Mouse (Mus musculus): Measurements from ENCODE around the gene Crat. TPM values are rescaled to one million over a fixed set of nuclear protein-coding genes. Genes with fewer than 3 reads are reported as not detected.

The Crat gene
- polyA plus RNA-seq, 1 experiment from 2014 or later: 64.3 TPM

- Histone ChIP-seq H3K27me3 (ENCODE audit: insufficient read depth, low read length) (no peaks in the 10 kb centered on the region), H3K27ac (ENCODE audit: low read depth) (0 out of 2 replicates have a peak overlapping the region, but pooled peaks have one; percentile 44), H3K9ac (replicated peaks) (peak overlapping the region; percentile 63), H3K4me3 (ENCODE audit: low read depth, low read length) (peak overlapping the region; percentile 72), H3K9me3 (ENCODE audit: low read length) (no peaks in the 10 kb centered on the region), H3K4me1 (ENCODE audit: insufficient read depth) (peaks cover 16% of the 10 kb centered on the region), H3K4me2 (ENCODE audit: low read depth, low read length) (peak overlapping the region; percentile 99), H3K36me3 (replicated peaks; ENCODE audit: insufficient read depth, low read length) (peaks cover 26% of the 10 kb centered on the region)
- ATAC-seq (no peak), DNase-seq (no peak)
- 71% methylated on average over 2 of the region's 2 CpGs for WGBS (ENCODE audit: insufficient replicate concordance)
- TF ChIP-seq CTCF (IDR thresholded peaks at IDR 0.05; ENCODE audit: low read depth) (no peak), EP300 (IDR thresholded peaks at IDR 0.05; ENCODE audit: low read depth) (no peak)
These were observed 50.1 kb downstream of the Crat start for GRCm38 (mm10) chr2:30365281-30366069.

- H3K4me2 ChIP-seq (ENCODE audit: low read depth, low read length): peak within 1 kb of the TSS; percentile 99
- H3K9me3 ChIP-seq (ENCODE audit: low read length): no peaks in the 10 kb centered on the region
- peak; percentile 98 for ATAC-seq
- peaks cover 16% of the 10 kb centered on the region for H3K4me1 ChIP-seq (ENCODE audit: insufficient read depth)
- H3K27me3 ChIP-seq (ENCODE audit: insufficient read depth, low read length): no peaks in the 10 kb centered on the region
- peaks cover 12% of the 10 kb centered on the region for H3K36me3 ChIP-seq (replicated peaks; ENCODE audit: insufficient read depth, low read length)
- TF ChIP-seq EP300 (IDR thresholded peaks at IDR 0.05; ENCODE audit: low read depth) (no peak), CTCF (IDR thresholded peaks at IDR 0.05; ENCODE audit: low read depth) (no peak)
- H3K9ac ChIP-seq (replicated peaks): peak within 1 kb of the TSS; percentile 63
- peak within 1 kb of the TSS; percentile 72 for H3K4me3 ChIP-seq (ENCODE audit: low read depth, low read length)
- H3K27ac ChIP-seq (ENCODE audit: low read depth): peak within 1 kb of the TSS; percentile 44; the same call in 1 of the 2 replicates
- WGBS (ENCODE audit: insufficient replicate concordance): under 1% methylated on average over 54 of the region's 54 CpGs
- peak; percentile 99 for DNase-seq
These were observed 51.6 kb downstream of the Crat start, which contains the start of gene Miga2 for GRCm38 (mm10) chr2:30363773-30364650. Miga2 (plus strand) TSS chr2:30364233.

- DNase-seq (no peak), ATAC-seq (no peak)
- Histone ChIP-seq H3K4me3 (ENCODE audit: low read depth, low read length) (no peak overlapping the region), H3K4me1 (ENCODE audit: insufficient read depth) (peaks cover 26% of the 10 kb centered on the region), H3K27ac (ENCODE audit: low read depth) (no peak overlapping the region), H3K4me2 (ENCODE audit: low read depth, low read length) (no peak overlapping the region), H3K9ac (replicated peaks) (no peak overlapping the region), H3K36me3 (replicated peaks; ENCODE audit: insufficient read depth, low read length) (peaks cover under 1% of the 10 kb centered on the region; the same call in 1 of the 2 replicates), H3K27me3 (ENCODE audit: insufficient read depth, low read length) (no peaks in the 10 kb centered on the region), H3K9me3 (ENCODE audit: low read length) (no peaks in the 10 kb centered on the region)
- TF ChIP-seq EP300 (IDR thresholded peaks at IDR 0.05; ENCODE audit: low read depth) (no peak), CTCF (IDR thresholded peaks at IDR 0.05; ENCODE audit: low read depth) (peak; percentile 54)
- 74% methylated on average over 5 of the region's 5 CpGs for WGBS (ENCODE audit: insufficient replicate concordance)
These were observed 52.7 kb downstream of the Crat start for GRCm38 (mm10) chr2:30362865-30363264.

GRCm38 (mm10) chr2:30360626-30361025 lies 55.0 kb downstream of the Crat start:
- WGBS (ENCODE audit: insufficient replicate concordance): 84% methylated on average over 10 of the region's 10 CpGs
- no peak overlapping the region for H3K4me3 ChIP-seq (ENCODE audit: low read depth, low read length)
- peaks cover 26% of the 10 kb centered on the region for H3K4me1 ChIP-seq (ENCODE audit: insufficient read depth)
- TF ChIP-seq CTCF (IDR thresholded peaks at IDR 0.05; ENCODE audit: low read depth) (no peak), EP300 (IDR thresholded peaks at IDR 0.05; ENCODE audit: low read depth) (no peak)
- H3K27me3 ChIP-seq (ENCODE audit: insufficient read depth, low read length): no peaks in the 10 kb centered on the region
- ATAC-seq: no peak
- no peaks in the 10 kb centered on the region for H3K36me3 ChIP-seq (replicated peaks; ENCODE audit: insufficient read depth, low read length)
- H3K9ac ChIP-seq (replicated peaks): no peak overlapping the region
- no peaks in the 10 kb centered on the region for H3K9me3 ChIP-seq (ENCODE audit: low read length)
- no peak for DNase-seq
- H3K27ac ChIP-seq (ENCODE audit: low read depth): no peak overlapping the region
- H3K4me2 ChIP-seq (ENCODE audit: low read depth, low read length): no peak overlapping the region

- H3K9me3 ChIP-seq (ENCODE audit: low read length): no peaks in the 10 kb centered on the region
These were observed 56.8 kb downstream of the Crat start, which contains the start of gene Sh3glb2 for GRCm38 (mm10) chr2:30358533-30359531. Sh3glb2 (minus strand) TSS chr2:30359337.

More at GRCm38 (mm10) chr2:30358533-30359531, 56.8 kb downstream of the Crat start, which contains the start of gene Sh3glb2:
- Histone ChIP-seq H3K4me3 (ENCODE audit: low read depth, low read length) (peak within 1 kb of the TSS; percentile 79), H3K9ac (replicated peaks) (peak within 1 kb of the TSS; percentile 75), H3K27me3 (ENCODE audit: insufficient read depth, low read length) (no peaks in the 10 kb centered on the region), H3K36me3 (replicated peaks; ENCODE audit: insufficient read depth, low read length) (peaks cover under 1% of the 10 kb centered on the region; the same call in 1 of the 2 replicates), H3K4me2 (ENCODE audit: low read depth, low read length) (peak within 1 kb of the TSS; percentile 98), H3K4me1 (ENCODE audit: insufficient read depth) (peaks cover 13% of the 10 kb centered on the region), H3K27ac (ENCODE audit: low read depth) (peak within 1 kb of the TSS; percentile 55)
- 2% methylated on average over 49 of the region's 73 CpGs for WGBS (ENCODE audit: insufficient replicate concordance)
- ATAC-seq: peak; percentile 78
- peak; percentile 90 for DNase-seq
- peak; percentile 50 for TF ChIP-seq CTCF (IDR thresholded peaks at IDR 0.05; ENCODE audit: low read depth)
- TF ChIP-seq EP300 (IDR thresholded peaks at IDR 0.05; ENCODE audit: low read depth): no peak
